Mouse (Mus musculus) fibroblast of lung, adult 2 months (primary cell): ENCODE results near the gene Ahcy.
"Not testable (repeated sequence)": the region's sequence is repeated elsewhere in the genome, so short reads cannot be mapped to it uniquely, and the experiment has no call there.

Experiments used
- DNase-seq: peaks from one replicate; pipeline ENCODE4 v3.0.0-alpha.2; 2011; ENCODE audit warnings: low read depth

The Ahcy gene

DNA sequence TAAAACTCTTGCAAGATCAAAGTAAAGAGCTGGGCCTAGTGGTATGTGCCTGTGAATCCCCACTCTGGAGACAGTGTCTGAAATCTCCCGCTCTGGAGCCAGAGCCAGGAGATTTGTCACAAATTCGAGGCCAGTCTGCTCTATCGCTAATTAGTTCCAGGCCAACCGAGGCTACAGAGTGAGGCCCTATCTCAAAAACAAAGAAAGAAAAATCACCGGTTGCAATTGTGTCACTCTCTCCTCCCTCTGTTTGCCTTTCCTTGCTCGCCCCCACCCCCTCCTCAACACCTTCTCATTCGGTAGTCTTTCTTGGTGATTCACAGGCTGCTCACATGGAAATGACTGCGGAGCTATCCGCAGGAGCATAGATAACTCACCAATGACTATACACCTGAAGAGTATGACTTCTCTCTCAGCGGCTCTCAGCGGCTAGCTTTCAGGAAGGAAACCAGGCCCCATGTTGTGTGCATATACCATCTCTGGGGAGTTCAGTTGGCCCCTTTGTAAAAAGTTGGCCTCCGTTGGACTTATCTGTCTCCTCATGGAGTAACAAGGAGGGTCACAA lies 551 bp upstream of the Ahcy start:
- DNase-seq, result no peak

DNA sequence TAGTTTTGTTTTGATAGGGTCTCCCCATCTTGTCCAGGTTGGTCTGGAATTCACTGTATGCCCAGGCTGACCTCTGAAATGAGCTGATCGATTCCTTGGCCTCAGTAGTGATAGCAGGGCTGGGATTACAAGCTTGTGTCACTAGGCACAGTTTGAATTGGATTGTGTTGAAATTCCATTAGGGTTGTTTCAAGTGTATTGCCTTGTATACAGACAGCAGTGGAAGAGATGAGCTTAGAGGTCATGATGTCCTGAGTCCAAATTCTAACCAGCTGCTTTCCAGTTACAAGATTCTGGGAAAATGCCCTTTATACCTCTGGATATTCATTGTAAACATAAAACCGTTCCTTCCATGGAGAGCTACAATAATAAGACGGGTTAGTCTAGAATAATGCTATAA lies 950 bp downstream of the Ahcy start:
- DNase-seq, result no peak

DNA sequence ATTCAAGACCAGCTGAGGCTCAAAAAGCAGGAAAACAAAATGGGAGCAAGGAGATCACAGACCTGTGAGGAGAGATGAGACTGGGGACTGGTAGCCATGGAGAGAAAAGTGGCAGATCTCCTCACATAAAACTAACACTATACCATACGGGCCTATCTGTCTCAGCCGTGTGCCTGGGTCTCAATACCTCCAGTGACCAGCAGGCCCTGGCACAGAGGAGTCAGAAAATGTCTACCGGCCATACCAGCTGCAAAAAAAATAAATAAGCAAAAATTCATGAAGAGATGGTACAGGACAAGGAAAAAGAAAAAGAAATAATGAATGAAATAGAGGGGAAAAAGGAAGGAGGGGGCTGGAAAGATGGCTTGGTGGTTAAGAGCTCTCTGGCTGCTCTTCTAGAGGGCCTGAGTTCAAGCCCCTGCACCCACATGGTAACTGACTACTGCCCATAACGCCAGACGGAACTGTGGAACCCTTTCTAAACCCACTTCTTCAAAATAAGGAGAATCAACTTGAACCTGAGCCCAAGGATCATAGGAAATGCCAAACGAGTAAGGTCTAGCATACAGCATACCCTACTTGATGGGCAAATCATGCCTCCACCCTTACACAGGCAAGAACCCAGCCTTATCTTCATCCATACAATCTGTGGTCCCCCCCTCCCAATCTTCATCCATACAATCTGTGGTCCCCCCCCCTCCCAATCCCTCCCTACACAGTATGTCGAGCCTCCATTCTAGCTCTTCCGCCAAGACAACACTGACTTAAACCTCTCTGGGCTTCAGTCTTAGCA lies 1.7 kb downstream of the Ahcy start:
- DNase-seq, result no peak

DNA sequence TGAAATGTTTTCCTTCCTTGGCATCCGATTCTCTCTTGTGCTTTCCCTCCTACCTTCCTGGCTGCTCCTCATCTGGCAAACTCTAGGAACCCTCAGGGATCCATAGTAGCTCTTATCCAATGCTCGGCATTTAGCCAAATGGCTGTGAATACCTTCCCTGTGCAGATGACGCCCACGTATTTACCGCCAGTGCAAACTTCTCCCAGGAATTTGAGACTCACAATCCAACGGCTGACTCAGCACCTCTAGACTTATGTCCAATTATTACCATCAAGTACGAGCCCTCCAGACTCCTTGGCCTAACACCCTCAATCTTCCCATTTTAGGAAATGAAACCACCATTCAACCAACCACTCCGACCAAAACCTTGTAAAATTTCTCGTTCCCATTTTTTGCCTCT lies 3.3 kb downstream of the Ahcy start:
- no peak for DNase-seq

DNA sequence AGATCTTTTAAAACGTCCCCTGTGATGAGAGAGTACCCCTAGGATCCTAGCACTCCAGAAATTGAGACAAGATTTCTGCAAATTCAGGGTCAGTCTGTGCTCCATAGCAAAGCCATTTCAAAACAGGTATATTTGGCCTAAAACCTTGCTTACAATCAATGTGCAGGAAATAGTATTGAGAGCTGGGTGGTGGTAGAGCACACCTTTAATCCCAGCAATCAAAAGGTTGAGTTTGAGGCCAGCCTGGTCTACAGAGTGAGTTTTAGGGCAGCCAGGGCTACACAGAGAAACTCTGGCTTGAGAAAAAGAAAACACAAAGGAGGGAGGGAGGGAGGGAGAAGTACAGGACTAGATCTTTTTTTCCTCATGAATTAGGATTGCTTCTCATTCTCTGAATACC lies 16.9 kb downstream of the Ahcy start:
- DNase-seq, result no peak

DNA sequence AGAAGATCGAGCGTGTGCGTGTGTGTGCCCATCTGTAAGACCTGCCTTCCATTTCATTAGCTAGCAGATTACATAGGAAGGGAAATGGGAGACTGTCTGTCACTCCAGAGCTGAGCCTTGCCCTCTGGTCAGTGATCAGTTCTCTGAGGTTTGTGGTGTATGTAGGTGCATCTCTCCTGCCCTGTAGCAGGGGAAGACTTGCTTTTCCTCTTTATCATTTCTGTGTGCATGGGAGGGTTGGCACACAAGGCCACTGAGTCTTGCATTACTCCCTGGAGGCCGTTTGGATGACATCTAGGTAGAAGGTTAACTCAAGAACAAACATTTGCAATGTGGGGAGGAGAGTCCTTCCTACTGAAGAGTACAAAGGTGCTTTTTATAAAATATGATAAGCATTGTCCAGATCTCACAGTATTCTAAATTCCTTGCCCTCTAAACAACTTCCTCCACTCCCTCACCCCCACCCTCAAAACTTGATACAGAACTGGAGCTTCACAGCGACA lies 18.2 kb downstream of the Ahcy start:
- DNase-seq, result no peak

DNA sequence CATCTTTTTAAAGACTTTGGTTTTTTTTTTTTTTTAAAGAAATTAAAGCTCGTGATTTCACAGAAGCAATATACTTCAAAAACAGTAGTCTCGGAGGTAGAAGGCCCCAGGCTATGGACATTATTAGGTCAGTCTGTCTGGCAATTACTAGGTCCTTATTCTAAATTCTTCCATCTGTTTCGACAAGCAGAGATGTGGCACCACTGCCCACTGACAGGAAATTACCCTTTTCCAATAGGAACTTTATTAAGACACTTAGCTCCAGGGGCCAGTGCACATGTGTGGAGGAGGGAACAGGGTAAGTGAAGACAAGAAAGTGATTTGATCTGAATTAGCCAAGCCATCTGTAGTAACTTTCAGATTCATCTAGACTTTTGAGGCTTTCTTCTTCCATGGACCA lies 19.6 kb downstream of the Ahcy start:
- no peak for DNase-seq

DNA sequence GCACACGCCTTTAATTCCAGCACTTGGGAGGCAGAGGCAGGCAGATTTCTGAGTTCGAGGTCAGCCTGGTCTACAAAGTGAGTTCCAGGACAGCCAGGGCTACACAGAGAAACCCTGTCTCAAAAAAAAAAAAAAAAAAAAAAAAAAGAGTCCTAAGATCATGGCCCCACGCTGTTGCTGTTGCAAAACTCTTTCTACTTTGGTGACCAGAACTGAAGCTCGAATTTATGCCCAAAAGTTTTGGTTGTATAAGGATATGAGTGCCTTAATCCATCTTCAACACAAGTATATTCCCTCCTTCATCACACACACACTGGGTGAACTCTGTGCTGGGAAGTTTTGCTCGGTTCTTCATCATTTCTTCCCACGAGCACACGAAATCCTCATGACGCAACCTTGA lies 20.8 kb downstream of the Ahcy start:
- DNase-seq, result not testable (repeated sequence)

DNA sequence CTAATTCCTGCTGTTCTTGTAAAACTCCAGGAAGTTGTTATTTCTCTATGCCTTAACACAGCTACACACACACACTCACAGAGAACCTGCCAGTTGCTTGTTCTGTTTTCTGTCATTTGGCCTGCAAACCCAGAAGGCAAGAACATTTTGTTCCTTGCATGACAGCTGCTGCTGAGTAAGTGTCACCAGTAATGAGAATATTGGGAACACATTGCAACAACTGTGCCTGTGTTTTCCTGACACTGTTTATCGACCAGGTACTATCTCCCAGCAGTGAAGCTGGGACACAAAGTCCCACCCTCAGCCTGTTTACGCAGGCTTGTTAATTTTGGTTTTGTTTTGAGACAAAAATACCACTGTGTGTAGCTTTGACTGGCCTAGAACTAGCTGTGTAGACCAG lies 21.6 kb downstream of the Ahcy start:
- DNase-seq, result no peak

DNA sequence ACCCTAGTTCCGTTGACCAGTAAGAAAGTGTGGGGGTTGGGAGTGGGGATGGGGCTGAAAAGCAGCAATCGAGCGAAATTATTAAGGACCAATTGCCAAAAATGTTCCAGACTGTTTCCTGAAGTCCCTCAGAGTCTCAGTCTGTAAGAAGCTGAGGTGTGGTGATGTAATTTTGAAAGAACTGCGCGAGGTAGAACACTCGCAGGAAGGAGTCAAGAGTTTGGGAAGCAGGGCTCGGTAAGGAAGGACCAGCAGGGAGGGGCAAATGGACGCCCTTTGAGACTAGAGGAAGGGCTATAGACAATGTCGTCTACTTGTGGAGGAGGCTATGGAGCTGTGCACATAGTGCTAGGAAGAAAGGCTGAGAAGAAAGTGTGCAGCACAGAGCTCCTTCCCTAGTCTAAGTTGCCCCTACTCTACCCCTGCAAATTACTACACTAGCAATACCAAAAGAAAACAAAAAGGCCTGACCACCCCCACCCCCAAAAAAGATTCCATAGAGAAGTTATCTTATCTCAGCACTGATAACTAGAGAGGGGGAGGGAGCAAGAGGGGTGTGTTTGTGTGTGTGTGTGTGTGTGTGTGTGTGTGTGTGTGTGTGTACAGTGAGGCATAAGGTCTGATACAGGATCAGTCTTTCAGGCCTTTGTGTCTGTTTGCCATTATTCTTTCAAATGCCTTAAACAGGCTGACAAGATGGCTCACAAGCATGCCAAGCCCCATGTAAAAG lies 22.5 kb downstream of the Ahcy start:
- no peak for DNase-seq

DNA sequence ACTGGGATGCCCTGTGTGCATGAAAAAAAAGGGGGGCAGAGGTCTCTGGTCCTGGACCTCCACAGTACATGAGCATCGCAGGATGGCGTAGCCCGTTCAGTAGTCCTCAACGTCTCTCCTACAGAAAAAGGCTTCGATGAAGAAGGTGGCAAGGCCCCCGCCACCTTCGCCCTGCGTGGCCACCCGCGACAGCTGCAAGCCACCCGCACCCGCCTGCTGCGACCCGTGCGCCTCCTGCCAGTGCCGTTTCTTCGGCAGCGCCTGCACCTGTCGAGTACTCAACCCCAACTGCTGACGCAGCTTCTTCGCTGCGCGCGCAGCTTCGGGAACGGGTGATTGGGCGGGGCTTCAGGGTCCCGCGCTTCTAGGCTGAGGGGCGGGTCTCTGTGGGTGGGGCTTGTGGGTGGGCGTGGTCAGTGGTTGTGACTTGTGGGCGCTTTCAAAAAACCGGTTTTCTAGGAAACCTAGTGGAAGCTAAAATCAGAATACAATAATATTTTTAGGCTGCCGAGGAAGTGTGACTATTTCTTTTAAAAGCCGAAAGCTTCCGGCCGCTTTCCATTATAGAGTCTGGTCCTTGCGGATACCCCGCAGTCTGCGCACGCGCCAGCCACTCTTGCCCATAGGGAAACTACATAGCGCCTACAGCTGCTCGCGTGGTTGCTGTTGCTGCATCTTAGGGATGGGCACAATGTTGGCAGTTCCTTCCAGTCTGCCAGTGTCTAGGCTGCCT lies 23.6 kb downstream of the Ahcy start:
- peak; percentile 62 for DNase-seq

DNA sequence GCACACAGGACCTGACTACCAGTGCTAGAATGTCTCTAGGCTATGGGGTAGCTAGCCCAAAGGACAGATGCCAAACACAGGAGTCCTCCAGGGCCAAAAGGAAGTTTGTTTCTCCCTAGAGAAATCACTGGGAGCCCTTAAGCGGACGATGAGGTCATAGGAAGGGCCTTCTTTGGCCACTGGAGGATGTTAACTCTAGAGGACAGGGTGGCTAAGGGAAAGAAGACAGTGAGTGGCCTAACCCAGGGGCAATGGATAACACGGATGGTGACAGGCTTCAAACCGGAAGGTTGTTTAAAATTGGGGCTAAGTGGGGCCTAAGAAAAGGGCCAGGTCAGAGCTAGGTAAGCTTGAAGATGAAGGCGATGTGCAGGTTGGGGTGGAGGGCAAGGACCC lies 24.2 kb downstream of the Ahcy start:
- DNase-seq, result no peak

DNA sequence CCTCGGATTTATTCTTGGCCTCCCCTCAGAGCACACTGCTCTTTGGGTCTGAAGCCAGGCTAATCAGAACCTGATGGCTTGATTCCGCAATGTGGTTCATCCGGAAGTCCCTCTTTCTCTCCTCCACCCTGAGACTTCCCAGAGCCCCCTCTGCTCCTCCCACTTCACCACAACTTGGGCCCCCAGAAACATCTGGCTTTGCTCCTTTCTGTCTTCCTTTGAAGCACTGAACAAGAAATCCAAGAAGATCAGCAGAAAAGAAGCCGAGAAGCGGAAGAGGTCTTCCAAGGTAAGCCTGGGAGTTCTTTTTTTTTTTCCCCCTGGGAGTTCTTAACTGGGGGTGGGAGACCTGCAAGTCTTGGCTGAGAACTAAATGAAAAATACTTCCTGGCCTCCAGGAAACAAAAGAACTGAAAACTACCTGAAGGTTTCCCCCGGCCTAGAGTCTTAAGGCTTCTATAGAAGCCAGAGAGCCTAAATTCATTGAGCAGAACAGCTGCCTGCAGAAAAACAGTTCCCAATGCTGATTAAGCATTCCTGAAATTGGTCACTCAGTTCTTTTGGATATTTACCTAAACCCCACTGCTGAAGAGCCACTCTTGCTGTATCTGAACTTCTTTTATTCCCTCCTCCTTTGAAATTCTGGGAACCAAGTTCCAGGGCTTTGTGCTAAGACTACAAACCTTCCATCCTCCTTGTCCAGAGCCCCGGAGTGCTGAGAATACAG lies 26.7 kb downstream of the Ahcy start:
- DNase-seq, result no peak

DNA sequence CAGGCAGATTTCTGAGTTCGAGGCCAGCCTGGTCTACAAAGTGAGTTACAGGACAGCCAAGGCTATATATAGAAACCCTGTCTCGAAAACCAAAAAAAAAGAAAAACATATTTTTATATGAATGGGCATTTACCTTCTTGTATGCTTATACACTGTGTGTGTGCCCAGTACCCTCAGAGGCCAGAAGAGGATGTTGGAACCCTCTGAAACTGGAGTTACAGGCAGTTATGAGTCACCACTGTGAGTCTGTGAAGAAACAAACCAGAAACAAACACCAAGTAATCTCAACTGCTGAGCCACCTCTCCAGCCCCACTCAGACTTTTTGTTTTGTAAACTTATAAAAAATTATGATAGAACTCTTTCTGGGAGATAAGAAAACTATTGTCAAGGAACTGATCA lies 27.5 kb downstream of the Ahcy start:
- DNase-seq, result no peak

DNA sequence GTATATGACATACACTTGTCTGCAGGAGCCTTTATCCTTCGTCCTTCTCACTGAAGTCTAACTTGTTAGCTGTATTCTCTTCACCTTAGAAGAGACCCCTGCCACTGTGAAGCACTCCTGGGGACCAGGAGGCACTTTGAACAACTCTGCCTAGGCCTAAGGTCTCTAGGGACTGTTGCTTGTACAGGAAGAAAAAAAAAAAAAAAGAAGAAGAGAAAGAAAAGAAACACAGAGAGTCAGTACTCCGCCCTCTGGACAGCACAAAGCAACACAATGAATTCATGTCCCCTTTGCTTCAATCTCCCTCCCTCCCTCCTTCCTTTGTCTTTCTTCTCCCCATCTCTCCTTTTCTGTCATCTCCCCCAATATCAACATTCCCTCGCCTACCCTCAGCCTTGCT lies 29.2 kb downstream of the Ahcy start:
- no peak for DNase-seq

DNA sequence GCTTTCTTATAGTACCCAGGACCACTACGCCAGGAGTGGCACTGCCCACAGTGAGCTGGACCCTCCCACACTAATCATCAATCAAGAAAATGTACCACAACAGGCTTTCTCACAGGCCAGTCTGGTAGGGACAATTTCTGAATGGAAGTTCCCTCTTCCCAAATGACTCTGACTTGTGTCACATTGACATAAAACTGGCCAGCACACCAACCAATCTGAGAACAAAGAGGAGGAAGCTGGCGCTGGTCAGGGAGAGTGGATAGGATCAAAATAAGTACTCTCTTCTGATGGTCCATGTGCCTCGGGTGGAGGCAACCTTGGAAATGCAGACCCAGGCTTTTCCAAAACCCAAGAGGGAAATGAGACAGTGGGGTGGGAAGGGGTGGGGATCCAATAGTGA lies 29.8 kb downstream of the Ahcy start:
- no peak for DNase-seq

DNA sequence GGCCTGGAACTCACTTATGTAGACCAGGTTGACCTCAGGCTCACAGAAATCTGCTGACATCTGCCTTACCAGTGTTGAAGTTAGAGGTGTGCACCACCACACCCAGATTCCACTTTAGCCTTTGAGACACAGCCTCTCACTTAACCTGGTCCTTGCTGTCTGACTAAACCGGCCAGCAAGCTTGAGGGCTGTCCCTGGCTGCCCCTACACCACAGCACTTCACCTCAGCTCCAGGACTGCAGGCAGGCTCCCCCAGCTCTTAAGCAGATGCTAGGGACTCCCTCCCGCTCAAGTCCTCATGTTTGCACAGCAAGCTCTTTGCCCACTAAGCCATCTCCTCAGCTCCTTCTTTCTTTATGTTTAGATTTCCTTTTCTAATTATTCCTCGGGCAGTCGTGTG lies 34.3 kb downstream of the Ahcy start:
- DNase-seq, result no peak

DNA sequence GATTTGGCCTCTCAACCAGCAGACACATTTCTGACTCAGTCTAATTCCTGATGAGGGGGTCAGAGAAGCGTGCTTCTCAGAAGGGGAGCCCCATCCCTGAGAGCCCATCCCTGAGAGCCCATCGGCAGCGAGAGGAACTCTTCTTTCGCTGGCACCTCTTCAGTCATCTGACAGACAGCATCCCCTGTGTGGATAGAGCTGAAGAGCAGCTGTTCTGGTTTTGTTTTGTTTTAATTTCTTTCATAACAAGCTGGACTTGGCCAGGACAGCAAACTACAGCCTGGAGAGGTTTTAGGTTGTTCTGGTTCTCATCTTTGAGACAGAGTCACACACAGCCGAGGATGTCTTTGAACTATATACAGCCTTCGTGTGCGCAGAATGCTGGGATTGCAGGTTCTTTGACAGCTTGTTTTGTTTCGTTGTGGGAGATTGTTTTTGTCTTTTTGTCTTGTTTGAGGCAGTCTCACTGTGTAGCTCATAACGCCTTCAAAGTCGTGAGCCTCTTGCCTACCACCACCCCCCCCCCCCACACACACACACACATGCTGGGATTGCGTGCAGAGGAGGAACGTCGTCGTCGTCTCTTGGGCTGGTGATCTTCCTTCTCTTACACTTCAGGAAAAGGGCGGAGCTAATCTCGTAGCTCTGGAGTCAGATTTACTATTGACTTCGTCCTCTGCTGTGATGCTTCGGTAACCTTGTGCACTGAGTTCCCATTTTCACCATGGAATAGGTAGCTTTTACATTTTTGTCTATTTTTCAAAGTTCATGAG lies 41.2 kb downstream of the Ahcy start:
- DNase-seq, result no peak

DNA sequence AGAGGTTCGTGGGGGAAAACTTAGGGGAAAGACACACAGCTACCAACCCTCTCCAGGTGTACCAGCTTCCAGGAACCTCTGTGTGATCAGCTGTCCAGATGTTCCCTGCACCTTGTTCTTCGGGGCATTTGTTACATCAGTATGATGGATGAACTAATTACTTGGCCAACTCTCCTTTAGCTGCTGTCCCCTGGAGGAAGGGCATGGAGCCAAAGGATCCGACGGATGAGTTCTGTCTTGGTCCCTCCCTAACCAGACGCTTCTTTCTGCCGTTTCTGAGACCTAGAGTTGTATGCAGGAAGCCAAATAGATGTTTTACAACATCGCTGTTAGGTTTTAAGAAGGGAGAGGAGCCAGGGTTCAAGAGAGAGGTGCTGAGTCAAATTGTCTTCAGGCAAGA lies 43.5 kb downstream of the Ahcy start:
- DNase-seq, result no peak

DNA sequence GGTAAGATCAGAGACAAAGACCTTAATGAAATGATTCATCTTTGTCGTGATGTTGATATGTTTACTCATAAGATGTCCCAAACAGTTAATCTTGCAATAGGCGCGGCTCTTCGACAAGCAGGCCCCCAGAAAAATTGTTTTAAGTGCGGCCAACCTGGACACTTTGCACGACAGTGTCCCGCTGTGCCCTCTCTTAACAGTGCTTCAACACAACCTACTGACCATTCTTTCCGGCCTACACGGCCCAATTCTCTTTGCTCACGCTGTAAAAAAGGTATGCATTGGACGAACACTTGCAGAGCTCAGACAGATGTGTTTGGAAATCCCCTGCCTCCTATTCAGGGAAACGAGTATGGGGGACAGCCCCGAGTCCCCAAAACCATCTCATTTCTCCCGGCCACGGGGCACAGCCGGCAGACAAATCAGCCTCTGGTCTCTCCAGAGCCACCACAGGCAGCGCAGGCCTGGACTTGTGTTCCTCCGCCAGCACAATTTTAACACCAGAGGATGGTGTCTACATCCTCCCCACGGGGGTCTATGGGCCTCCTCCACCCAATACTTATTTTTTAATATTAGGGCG lies 54.0 kb downstream of the Ahcy start:
- not testable (repeated sequence) for DNase-seq

DNA sequence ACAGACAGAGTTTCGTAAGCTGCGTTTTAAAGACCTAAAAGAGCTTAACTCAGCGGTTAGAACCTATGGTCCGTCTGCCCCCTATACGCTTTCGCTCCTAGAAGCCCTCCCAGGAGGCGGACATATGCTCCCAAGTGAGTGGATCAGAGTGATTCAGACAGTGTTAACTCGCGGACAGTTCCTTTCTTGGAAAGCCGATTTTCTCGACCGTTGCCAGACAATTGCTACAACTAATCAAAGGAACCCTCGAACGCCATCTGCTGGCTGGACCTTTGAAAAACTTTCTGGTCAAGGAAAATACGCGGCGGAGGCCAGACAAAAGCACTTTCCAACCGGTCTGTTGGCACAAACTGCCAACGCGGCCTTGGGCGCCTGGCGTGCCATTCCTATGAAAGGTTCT lies 54.6 kb downstream of the Ahcy start:
- peak; percentile 88 for DNase-seq
